Mouse (Mus musculus) embryonic facial prominence, embryonic 14.5 days (tissue): ENCODE measurements around the gene F2. TPM values are rescaled to one million over a fixed set of nuclear protein-coding genes. Genes with fewer than 3 reads are reported as not detected.

Experiments
- ATAC-seq: fragments of 200-750 bp; cut with Nextera tagmentation; 2 replicates; pipeline ENCODE4 v1.8.0; 2017; ENCODE audit warnings: low read depth, moderate number of reproducible peaks, moderate TSS enrichment
- DNase-seq: peaks from one replicate; pipeline ENCODE4 v3.0.0-alpha.2; 2015; ENCODE audit warnings: low spot score
- H3K27ac ChIP-seq: fragments of 300-500 bp; sonication (generic); replicated peaks from 2 replicates; pipeline ENCODE4 v1.5.1; 2014; ENCODE audit warnings: low read depth, mild to moderate bottlenecking, low read length, moderate library complexity
- H3K27me3 ChIP-seq: fragments of 300-500 bp; sonication (generic); replicated peaks from 2 replicates; pipeline ENCODE4 v1.6.1; 2014; ENCODE audit warnings: low read length; ENCODE audit not compliant: control insufficient read depth, insufficient read depth
- H3K36me3 ChIP-seq: fragments of 300-500 bp; sonication (generic); 2 replicates; pipeline ENCODE4 v1.6.1; 2014; ENCODE audit warnings: low read length, mixed read lengths; ENCODE audit not compliant: control insufficient read depth, insufficient read depth
- H3K4me1 ChIP-seq: fragments of 300-500 bp; sonication (generic); 2 replicates; pipeline ENCODE4 v1.6.1; 2014; ENCODE audit warnings: antibody characterized with exemption, low read length; ENCODE audit not compliant: control insufficient read depth, insufficient read depth
- H3K4me2 ChIP-seq: fragments of 300-500 bp; sonication (generic); 2 replicates; pipeline ENCODE4 v1.6.1; 2014; ENCODE audit warnings: low read depth, mild to moderate bottlenecking, low read length, moderate library complexity, mixed read lengths
- H3K4me3 ChIP-seq: fragments of 300-500 bp; sonication (generic); 2 replicates; pipeline ENCODE4 v1.5.1; 2014; ENCODE audit warnings: low read depth, mild to moderate bottlenecking, low read length
- H3K9ac ChIP-seq: fragments of 300-500 bp; sonication (generic); 2 replicates; pipeline ENCODE4 v1.6.1; 2014; ENCODE audit warnings: low read depth, mild to moderate bottlenecking, low read length, moderate library complexity, mixed read lengths
- H3K9me3 ChIP-seq: fragments of 300-500 bp; sonication (generic); 2 replicates; pipeline ENCODE4 v1.6.1; 2016; ENCODE audit warnings: low read length; ENCODE audit not compliant: control insufficient read depth
- WGBS: fragments of 180-500 bp; shearing (Covaris S2); extraction: QIAGEN DNeasy Blood & Tissue Kit; methylation state at CpG from one replicate; pipeline ENCODE4 v1.1.7; 2014; 5-methylcytosine and 5-hydroxymethylcytosine counted together
- polyA plus RNA-seq: library from polyadenylated mRNA; unstranded; fragments of >200 nt; fragmentation: Nextera tagmentation; extraction: Ambion mirVana; gene quantifications from 2 replicates; pipeline ENCODE4 v1.2.1, GENCODE M21; 2014

F2 gene
- polyA plus RNA-seq, 1 experiment from 2014 or later, result 2.1 TPM

- peaks cover 85% of the 10 kb centered on the region for H3K36me3 ChIP-seq
- no peak overlapping the region for H3K4me3 ChIP-seq
- H3K4me2 ChIP-seq, result no peak overlapping the region
- WGBS, result 95% methylated on average over 1 of the region's 1 CpGs
- no peaks in the 10 kb centered on the region for H3K27me3 ChIP-seq
- no peaks in the 10 kb centered on the region for H3K9me3 ChIP-seq
- no peak overlapping the region for H3K27ac ChIP-seq
- H3K4me1 ChIP-seq, result no peaks in the 10 kb centered on the region
- ATAC-seq (no peak), DNase-seq (no peak)
- no peak overlapping the region for H3K9ac ChIP-seq
These were observed 50.0 kb downstream of the F2 start for GRCm38 (mm10) chr2:91586242-91586641.

DNA sequence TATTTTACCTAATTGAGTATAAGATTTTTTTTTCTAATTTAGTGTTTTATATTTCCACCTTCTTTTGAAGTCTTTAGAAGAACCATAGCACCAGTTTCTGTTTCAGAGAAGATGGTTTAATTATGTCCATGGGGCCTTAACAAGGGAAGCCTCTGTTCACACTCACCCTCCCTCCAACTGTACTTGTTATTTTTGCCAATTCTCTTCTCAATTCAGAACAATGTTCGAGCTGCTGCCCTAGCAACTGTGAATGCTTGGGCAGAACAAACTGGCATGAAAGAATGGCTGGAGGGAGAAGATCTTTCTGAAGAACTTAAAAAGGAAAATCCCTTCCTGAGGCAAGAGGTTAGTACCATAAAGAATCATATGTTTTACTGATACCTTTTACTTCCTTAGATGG, 55.3 kb downstream of the F2 start:
- Histone ChIP-seq H3K27ac (no peak overlapping the region), H3K9ac (no peak overlapping the region), H3K4me3 (no peak overlapping the region), H3K27me3 (no peaks in the 10 kb centered on the region), H3K4me1 (no peaks in the 10 kb centered on the region), H3K36me3 (peaks cover 90% of the 10 kb centered on the region), H3K4me2 (no peak overlapping the region), H3K9me3 (no peaks in the 10 kb centered on the region)
- DNase-seq, result no peak
- WGBS, result 84% methylated on average over 1 of the region's 1 CpGs
- no peak for ATAC-seq

Other genes starting within 250 kb of the F2 start
- gene 1110051M20Rik, start 191.7 kb downstream of the F2 start, polyA plus RNA-seq, result 56.0 and 59.2 TPM in 2 replicates
- 7.3 and 7.6 TPM in 2 replicates for gene Lrp4, start 178.9 kb downstream of the F2 start, polyA plus RNA-seq
- gene Ckap5, start 109.7 kb downstream of the F2 start, polyA plus RNA-seq, result 65.7 and 75.8 TPM in 2 replicates
- gene Zfp408, start 13.4 kb upstream of the F2 start, polyA plus RNA-seq, result 4.0 and 5.0 TPM in 2 replicates
- 117 and 120 TPM in 2 replicates for gene Arhgap1, start 13.4 kb upstream of the F2 start, polyA plus RNA-seq
- gene Atg13, start 74.2 kb upstream of the F2 start, polyA plus RNA-seq, result 27.2 and 31.0 TPM in 2 replicates
- 11.9 and 14.7 TPM in 2 replicates for gene Harbi1, start 74.4 kb upstream of the F2 start, polyA plus RNA-seq
- gene Ambra1, start 93.7 kb upstream of the F2 start, polyA plus RNA-seq, result 15.3 TPM in 2 replicates